Mouse (Mus musculus) neural tube, embryonic 12.5 days (tissue): ENCODE measurements around the gene Zfp850. TPM values are rescaled to one million over a fixed set of nuclear protein-coding genes. Genes with fewer than 3 reads are reported as not detected.

Experiments used
- ATAC-seq: fragments of 200-750 bp; cut with Nextera tagmentation; 2 replicates; pipeline ENCODE4 v1.8.0; 2017; ENCODE audit warnings: low read depth, mild to moderate bottlenecking, moderate TSS enrichment, moderate library complexity; ENCODE audit not compliant: low FRiP score
- H3K27ac ChIP-seq: fragments of 300-500 bp; sonication (generic); 2 replicates; pipeline ENCODE4 v1.5.1; 2016
- H3K27me3 ChIP-seq: fragments of 300-500 bp; sonication (generic); replicated peaks from 2 replicates; pipeline ENCODE4 v1.6.1; 2016; ENCODE audit warnings: mild to moderate bottlenecking
- H3K36me3 ChIP-seq: fragments of 300-500 bp; sonication (generic); 2 replicates; pipeline ENCODE4 v1.6.1; 2016; ENCODE audit warnings: mild to moderate bottlenecking
- H3K4me1 ChIP-seq: fragments of 300-500 bp; sonication (generic); 2 replicates; pipeline ENCODE4 v1.6.1; 2016
- H3K4me2 ChIP-seq: fragments of 300-500 bp; sonication (generic); replicated peaks from 2 replicates; pipeline ENCODE4 v1.6.1; 2016; ENCODE audit warnings: mild to moderate bottlenecking
- H3K4me3 ChIP-seq: fragments of 300-500 bp; sonication (generic); 2 replicates; pipeline ENCODE4 v1.5.1; 2016
- H3K9ac ChIP-seq: fragments of 300-500 bp; sonication (generic); 2 replicates; pipeline ENCODE4 v1.6.1; 2016; ENCODE audit warnings: mild to moderate bottlenecking
- H3K9me3 ChIP-seq: fragments of 300-500 bp; sonication (generic); 2 replicates; pipeline ENCODE4 v1.6.1; 2016; ENCODE audit warnings: mild to moderate bottlenecking
- WGBS: fragments of 180-500 bp; shearing (Covaris S2); methylation state at CpG from one replicate; pipeline ENCODE4 v1.1.7; 2016; 5-methylcytosine and 5-hydroxymethylcytosine counted together
- polyA plus RNA-seq: library from polyadenylated mRNA; unstranded; fragments of >200 nt; fragmentation: Nextera tagmentation; extraction: Ambion mirVana; gene quantifications from 2 replicates; pipeline ENCODE4 v1.2.1, GENCODE M21; 2016

Gene Zfp850
- 6.0 and 6.6 TPM in 2 replicates for polyA plus RNA-seq

DNA sequence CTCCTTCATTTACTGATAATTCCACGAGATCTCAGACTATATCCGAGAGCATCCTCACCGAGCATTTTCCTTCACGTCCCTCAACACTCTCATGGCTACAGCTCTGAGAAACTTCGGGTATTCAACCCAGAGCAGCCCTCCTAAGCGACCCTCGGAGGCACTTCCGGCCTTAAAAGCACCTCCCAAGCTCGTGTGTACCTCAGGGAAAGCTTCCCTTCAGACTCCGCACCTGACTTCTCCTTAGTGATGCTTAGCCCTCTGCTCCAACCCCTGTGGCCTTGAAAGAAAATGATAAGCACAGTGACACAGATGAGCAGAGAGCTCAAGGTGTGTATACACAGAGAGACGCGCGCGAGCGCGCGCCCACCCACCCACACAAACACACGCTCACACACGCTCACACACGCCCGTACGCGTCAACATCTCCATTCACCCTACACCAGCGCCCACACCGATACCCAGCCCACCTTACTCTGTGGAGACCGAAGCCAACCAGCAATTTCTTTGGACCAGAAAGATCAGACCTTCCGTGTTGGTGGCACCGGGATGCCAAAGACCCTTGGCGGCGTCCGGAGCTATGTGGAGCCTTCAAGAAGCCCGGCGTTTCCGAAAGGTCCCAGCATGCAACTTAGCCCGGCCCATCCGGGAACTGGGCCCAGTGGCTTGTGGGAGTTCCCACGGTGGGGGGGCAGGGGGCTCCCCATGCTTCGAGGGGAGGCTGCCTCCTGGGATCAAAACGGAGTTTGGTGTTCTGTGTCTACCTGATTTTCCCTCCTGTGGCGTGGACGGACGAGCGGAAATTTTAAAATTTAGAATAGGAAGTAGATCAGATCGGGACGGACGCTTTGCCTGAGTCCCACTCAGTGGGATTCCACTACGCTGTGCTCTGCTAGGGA, at the start of gene Zfp850:
Gene Zfp850 (minus strand): TSS at position 567 of the 896 bp plus-strand sequence.
- Histone ChIP-seq H3K36me3 (no peaks in the 10 kb centered on the region; the same call in 1 of the 2 replicates), H3K4me3 (peak within 1 kb of the TSS; percentile 61), H3K4me2 (peak within 1 kb of the TSS; percentile 94), H3K4me1 (peaks cover 10% of the 10 kb centered on the region; the same call in 1 of the 2 replicates), H3K9me3 (no peaks in the 10 kb centered on the region), H3K27ac (no peak within 1 kb of the TSS), H3K27me3 (no peaks in the 10 kb centered on the region), H3K9ac (peak within 1 kb of the TSS; percentile 84)
- under 1% methylated on average over 47 of the region's 47 CpGs for WGBS
- peak; percentile 90 for ATAC-seq

DNA sequence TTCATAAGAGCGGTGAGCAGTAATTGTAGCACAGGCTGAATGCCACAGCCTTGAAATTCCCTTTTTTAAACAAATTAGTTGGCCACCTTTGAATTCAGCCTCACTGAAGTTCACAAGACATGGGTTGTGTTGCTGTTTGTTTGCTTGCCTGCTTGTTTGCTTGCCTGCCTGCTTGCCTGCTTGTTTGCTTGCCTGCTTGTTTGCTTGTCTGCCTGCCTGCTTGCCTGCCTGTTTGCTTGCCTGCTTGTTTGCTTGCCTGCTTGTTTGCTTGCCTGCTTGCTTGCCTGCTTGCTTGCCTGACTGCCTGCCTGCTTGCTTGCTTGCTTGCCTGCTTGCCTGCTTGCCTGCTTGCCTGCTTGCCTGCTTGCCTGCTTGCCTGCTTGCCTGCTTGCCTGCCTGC, 46.1 kb upstream of the Zfp850 start:
- no peak for ATAC-seq
- H3K36me3 ChIP-seq: no peaks in the 10 kb centered on the region
- WGBS: 95% methylated on average over 1 of the region's 1 CpGs
- H3K27ac ChIP-seq: no peak overlapping the region
- no peak overlapping the region for H3K4me2 ChIP-seq
- H3K4me1 ChIP-seq: no peaks in the 10 kb centered on the region
- no peak overlapping the region for H3K4me3 ChIP-seq
- no peaks in the 10 kb centered on the region for H3K27me3 ChIP-seq
- H3K9ac ChIP-seq: no peak overlapping the region
- H3K9me3 ChIP-seq: 0 out of 2 replicates have a peak, but pooled peaks cover 3% of the 10 kb centered on the region

DNA sequence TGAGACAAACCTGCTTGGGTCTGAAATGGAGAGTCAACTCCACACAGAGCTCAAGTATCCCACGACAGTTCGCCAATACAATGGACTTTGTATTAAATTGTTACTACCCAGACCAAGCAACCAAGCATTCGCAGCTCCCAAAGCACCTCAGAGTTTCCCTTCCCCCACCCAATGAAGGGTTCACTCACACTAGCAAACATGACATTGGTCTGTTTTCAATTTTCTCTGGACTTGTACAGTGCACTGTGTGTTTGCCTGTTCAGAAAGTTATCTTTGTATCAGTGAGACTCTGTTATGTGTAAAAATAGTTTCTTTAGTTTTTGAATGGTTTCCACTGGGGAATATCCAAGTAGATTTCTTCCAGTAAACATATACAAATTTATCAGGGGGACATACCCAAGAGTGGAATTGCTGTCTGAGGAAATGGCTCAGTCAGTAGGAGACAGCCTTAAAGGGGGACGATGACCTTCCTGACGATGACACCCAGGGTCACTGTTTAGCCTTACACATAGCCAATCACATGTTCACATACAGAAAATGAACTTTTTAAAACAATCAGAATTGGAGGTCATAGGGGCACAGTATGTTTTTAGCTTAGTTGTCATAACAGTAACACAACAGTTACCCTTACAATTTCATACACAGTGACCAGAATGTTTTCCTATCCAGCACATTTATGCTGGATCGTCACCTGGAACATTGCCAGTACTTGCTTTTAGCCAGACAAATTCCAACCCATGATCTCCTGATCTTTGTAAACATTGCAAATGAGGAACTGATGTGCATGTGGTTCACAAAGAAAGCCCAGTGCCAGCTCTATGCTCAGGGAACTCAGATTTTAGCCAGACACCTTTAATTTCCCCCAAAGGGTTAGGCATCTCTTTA, 39.4 kb upstream of the Zfp850 start:
- no peak for ATAC-seq
- 88% methylated on average over 6 of the region's 6 CpGs for WGBS
- H3K36me3 ChIP-seq: peaks cover 7% of the 10 kb centered on the region

GRCm38 (mm10) chr7:28050584-28050983, 36.7 kb upstream of the Zfp850 start:
- Histone ChIP-seq H3K36me3 (peaks cover 34% of the 10 kb centered on the region), H3K9ac (no peak overlapping the region), H3K27me3 (no peaks in the 10 kb centered on the region), H3K27ac (no peak overlapping the region), H3K4me3 (no peak overlapping the region), H3K4me1 (peaks cover 14% of the 10 kb centered on the region), H3K4me2 (peak overlapping the region; percentile 90), H3K9me3 (no peaks in the 10 kb centered on the region)
- WGBS: 65% methylated on average over 17 of the region's 17 CpGs
- ATAC-seq: peak; percentile 31

More for the DNA sequence above, 39.4 kb upstream of the Zfp850 start:
- Histone ChIP-seq H3K4me1 (peaks cover 14% of the 10 kb centered on the region), H3K9me3 (no peaks in the 10 kb centered on the region), H3K4me3 (no peak overlapping the region), H3K27me3 (no peaks in the 10 kb centered on the region), H3K4me2 (no peak overlapping the region), H3K9ac (no peak overlapping the region), H3K27ac (no peak overlapping the region)

DNA sequence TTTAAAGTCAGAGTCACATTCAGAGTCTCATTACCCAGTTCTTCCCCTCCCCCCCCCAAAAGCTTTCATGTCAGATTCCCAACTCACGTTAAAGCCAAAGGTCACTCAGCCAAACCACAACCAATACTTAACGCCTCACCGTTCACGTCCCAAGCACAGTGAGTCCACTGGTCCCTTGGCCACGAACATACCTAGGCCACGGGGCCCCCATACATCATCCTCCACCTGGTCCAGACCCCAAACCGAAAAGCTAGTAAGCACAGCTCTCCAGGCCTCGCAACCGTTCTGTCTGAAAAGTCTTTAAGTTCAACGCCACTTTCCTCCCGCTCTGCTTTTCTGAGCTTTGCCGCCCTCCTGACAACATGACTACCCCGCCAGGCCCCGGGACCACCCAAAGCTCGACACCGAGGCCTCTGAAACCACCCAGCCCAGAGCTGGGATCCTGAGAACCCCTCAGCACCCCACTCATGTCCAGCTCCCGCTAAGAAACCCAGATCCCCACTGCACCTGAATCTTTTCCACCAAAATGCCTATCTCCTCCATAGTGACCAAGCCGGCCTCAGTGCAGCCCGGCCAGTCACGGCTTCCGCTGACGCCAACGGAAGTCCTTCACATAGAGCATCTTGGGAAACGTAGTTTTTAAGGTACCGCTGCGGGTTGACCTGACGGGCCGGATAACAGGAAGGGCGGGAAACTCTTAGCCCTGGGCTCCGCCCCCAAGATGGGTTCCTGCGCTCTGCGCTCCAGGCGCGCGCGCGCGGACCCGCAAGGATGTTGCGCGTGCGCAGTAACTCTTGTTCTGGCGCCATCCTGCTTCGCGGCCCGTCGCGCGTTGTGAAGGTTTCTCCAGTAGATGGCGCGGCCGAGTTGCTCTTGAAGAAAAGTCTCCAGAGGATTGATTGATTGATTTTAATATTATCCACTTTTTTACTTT, 35.8 kb upstream of the Zfp850 start, which contains the start of gene Psmc4:
Gene Psmc4 (minus strand): TSS at position 626 of the 934 bp plus-strand sequence.
- Histone ChIP-seq H3K27me3 (no peaks in the 10 kb centered on the region), H3K4me2 (peak within 1 kb of the TSS; percentile 90), H3K9ac (peak within 1 kb of the TSS; percentile 73), H3K27ac (no peak within 1 kb of the TSS), H3K4me1 (peaks cover 14% of the 10 kb centered on the region), H3K9me3 (no peaks in the 10 kb centered on the region), H3K36me3 (peaks cover 42% of the 10 kb centered on the region), H3K4me3 (peak within 1 kb of the TSS; percentile 62)
- WGBS: under 1% methylated on average over 52 of the region's 52 CpGs
- peak; percentile 97 for ATAC-seq

GRCm38 (mm10) chr7:28044524-28044923, 30.6 kb upstream of the Zfp850 start:
- H3K4me1 ChIP-seq: peaks cover 9% of the 10 kb centered on the region
- H3K9me3 ChIP-seq: no peaks in the 10 kb centered on the region
- no peak for ATAC-seq
- H3K4me2 ChIP-seq: no peak overlapping the region
- peaks cover 94% of the 10 kb centered on the region for H3K36me3 ChIP-seq
- H3K27ac ChIP-seq: no peak overlapping the region
- H3K4me3 ChIP-seq: no peak overlapping the region
- WGBS: 86% methylated on average over 4 of the region's 4 CpGs
- no peaks in the 10 kb centered on the region for H3K27me3 ChIP-seq
- H3K9ac ChIP-seq: no peak overlapping the region

- 24% methylated on average over 7 of the region's 7 CpGs for WGBS
- Histone ChIP-seq H3K36me3 (no peaks in the 10 kb centered on the region; the same call in 1 of the 2 replicates), H3K9ac (peak overlapping the region; percentile 84), H3K27ac (no peak overlapping the region), H3K4me2 (peak overlapping the region; percentile 94), H3K27me3 (no peaks in the 10 kb centered on the region), H3K9me3 (no peaks in the 10 kb centered on the region), H3K4me1 (peaks cover 10% of the 10 kb centered on the region; the same call in 1 of the 2 replicates), H3K4me3 (peak overlapping the region; percentile 61)
- ATAC-seq: peak; percentile 42; the same call in 1 of the 2 replicates
Observed at GRCm38 (mm10) chr7:28014445-28014810, 513 bp upstream of the Zfp850 start.

DNA sequence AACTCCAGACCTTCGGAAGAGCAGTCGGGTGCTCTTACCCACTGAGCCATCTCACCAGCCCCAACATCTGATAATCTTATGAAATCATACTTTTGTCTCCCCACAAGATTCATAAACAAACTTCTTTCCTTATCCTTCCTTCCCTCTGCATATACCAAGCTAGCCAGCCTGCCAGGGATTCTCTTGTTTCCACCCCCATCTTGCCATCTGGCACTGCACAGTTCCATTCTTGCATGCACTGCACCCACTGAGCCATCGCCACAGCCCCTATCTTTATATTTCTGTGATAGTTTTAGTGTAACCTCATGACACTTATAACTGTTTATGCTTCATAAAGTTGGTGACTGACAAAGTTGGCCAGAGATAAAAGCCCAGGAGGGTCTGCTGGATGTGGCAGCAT, 3.6 kb downstream of the Zfp850 start:
- Histone ChIP-seq H3K9ac (no peak overlapping the region), H3K9me3 (no peaks in the 10 kb centered on the region), H3K27ac (no peak overlapping the region), H3K4me3 (no peak overlapping the region), H3K27me3 (no peaks in the 10 kb centered on the region), H3K4me1 (peaks cover 10% of the 10 kb centered on the region; the same call in 1 of the 2 replicates), H3K4me2 (no peak overlapping the region), H3K36me3 (peaks cover 18% of the 10 kb centered on the region)
- no peak for ATAC-seq
- 98% methylated on average over 3 of the region's 3 CpGs for WGBS

DNA sequence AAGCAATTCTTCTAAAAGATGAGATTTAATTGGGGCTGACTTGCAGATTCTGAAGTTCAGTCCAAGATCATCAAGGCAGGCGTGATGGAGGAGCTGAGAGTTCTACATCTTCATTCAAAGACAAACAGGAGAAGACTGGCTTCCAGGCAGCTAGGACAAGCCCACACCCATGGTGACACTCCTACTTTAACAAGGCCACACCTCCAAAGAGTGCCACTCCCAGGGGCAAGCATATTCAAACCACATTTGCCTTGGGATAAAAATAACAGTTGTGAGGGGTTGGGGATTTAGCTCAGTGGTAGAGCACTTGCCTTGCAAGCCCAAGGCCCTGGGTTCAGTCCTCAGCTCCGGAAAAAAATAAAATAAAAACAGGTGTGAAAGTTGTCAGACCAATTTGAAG, 31.7 kb downstream of the Zfp850 start:
- H3K27ac ChIP-seq: no peak overlapping the region
- peaks cover 12% of the 10 kb centered on the region for H3K4me1 ChIP-seq
- peaks cover 11% of the 10 kb centered on the region for H3K36me3 ChIP-seq
- H3K4me2 ChIP-seq: no peak overlapping the region
- peaks cover 41% of the 10 kb centered on the region for H3K9me3 ChIP-seq
- H3K9ac ChIP-seq: no peak overlapping the region
- no peaks in the 10 kb centered on the region for H3K27me3 ChIP-seq
- H3K4me3 ChIP-seq: no peak overlapping the region
- ATAC-seq: no peak
- WGBS: 85% methylated on average over 2 of the region's 2 CpGs

DNA sequence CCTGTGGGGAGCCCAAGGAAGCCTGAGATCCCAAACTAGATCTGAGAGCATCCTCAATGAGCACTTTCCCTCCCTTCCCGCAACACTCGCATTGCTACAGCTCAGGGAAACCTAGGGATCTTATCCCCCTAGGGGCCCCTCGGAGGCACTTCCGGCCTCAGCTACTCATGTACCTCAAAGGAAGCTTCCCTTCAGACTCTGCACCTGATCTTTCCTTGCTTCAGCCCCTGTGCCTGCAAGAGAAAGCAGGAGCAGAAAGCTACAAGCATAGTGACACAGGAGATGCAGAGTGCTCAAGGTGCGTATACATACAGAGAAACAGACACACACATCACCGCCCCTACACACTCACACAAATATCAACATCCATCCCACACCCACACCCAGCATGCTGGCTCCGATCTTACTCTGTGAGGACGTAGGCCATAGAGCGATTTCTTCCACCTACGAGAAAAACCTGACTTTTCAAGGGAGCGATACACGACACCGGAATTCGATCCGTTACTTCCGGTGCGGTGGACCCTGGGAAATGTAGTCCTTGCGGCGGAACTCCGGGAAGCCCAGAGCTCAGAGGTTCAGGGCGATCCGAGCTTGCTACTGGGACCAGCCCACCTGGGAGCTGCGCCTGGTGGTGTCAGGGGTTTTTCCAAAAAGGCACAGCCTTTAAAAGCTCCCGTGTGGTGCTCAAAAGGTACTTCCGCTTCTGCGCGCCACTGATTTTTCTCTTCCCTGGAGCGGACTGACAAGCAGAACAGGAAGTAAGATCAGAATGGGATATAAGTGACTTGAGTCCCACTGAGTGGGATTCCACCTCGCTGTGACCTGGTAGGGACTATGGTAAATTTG, 35.0 kb downstream of the Zfp850 start, which contains the start of gene Zfp780b:
Gene Zfp780b (minus strand): TSS at position 489 of the 846 bp plus-strand sequence.
- Histone ChIP-seq H3K4me1 (peaks cover 12% of the 10 kb centered on the region), H3K36me3 (peaks cover 9% of the 10 kb centered on the region), H3K4me2 (peak within 1 kb of the TSS; percentile 79), H3K9me3 (peaks cover 19% of the 10 kb centered on the region), H3K27me3 (no peaks in the 10 kb centered on the region), H3K4me3 (peak within 1 kb of the TSS; percentile 65), H3K27ac (no peak within 1 kb of the TSS), H3K9ac (peak within 1 kb of the TSS; percentile 76)
- ATAC-seq: peak; percentile 85
- WGBS: under 1% methylated on average over 29 of the region's 29 CpGs
